Mouse (Mus musculus) urinary bladder, postnatal 25 days (tissue): ENCODE results near the gene Bckdk.
A peak's percentile ranks its signal among the peaks of the same experiment; 100 is the strongest.
"Not testable (repeated sequence)": the region's sequence is repeated elsewhere in the genome, so short reads cannot be mapped to it uniquely, and the experiment has no call there.

Experiments
- DNase-seq: peaks from one replicate; pipeline ENCODE4 v3.0.0; 2022; ENCODE audit warnings: low spot score

Gene Bckdk

GRCm38 (mm10) chr7:127903971-127904796 lies at the start of gene Bckdk:
Bckdk (plus strand) TSS chr7:127904082.
- DNase-seq = peak; percentile 73

GRCm38 (mm10) chr7:127858258-127858657 lies 45.6 kb upstream of the Bckdk start:
- DNase-seq = no peak

GRCm38 (mm10) chr7:127866434-127866833 lies 37.4 kb upstream of the Bckdk start:
- no peak for DNase-seq

DNA sequence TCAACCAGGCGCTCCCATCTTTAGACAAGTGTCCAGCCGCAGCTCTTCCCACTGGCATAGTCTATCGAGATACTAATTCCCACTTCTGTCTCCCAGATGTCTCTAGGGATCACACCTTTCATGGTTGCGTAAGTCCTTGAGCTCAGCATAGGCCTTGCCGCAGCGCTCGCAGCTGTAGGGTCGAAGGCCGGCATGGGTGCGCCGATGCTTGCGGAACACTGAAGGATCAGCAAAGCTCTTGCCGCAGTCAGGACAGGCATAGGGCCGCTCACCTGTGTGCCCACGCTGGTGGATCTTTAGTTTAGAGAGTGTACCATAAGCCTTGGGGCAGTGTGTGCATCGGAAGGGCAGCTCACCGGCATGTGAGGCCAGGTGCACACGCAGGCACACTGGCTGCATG lies 36.2 kb upstream of the Bckdk start:
- DNase-seq = no peak

DNA sequence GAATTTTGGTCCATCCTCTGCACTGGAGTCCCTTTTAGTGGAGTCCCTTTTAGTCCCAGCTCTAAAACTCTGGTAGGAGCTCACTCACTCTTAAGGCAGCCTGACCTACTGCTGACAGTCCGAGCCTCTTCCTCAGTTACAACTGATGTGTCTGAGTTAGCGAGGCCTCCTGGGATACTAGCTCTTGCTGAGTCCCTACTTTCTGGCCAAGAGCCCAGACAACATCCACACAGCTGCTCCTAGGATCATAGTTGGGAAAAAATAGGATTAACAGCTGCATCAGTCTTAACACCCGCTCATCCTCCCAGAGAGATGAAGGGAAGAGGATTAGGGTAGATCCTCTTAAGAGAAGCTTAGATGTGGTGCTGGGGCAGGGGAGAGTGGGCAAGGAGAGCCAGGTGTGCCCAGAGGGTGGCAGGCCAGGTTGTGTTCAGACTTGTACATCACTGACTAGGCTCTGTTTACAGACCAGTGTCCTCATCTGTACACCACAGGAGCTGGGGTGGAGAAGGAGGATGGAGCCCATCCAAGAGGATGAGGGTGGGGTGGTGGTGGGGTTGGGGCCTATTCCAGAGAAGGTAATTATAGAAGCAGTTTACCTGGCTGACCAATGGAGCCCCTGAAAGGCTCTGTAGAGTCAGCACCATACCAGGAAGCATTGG lies 34.6 kb upstream of the Bckdk start:
- no peak for DNase-seq

DNA sequence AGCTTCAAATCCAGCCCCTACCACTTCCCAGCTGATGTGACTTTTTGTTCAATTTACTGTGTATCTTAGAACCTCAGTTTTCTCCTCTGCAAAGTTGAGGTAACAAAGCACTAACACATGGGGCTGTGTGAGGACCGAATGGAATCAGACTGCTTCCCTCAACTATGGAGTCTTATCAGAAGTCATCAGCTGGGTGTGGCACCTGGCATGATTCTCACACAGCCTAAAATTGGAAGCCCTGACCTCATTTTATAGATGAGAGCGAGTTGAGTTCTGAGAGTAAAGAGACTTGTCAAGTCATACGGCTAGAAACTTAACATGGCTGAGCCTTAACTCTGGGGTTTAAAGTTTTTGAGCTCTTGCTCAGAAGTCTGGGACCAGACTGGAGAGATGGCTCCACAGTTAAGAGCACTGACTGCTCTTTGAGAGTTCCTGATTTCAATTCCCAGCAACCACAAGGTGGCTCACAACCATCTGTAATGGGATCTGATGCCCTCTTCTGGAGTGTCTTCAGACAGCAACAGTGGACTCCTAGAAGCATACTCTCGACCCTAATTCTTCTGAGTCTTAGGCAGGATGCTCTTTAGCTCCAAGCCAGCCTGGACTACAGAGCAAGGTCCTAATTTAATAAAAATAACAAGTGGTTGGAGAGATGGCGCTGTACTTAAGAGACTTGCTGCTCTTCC lies 33.6 kb upstream of the Bckdk start:
- DNase-seq = no peak

DNA sequence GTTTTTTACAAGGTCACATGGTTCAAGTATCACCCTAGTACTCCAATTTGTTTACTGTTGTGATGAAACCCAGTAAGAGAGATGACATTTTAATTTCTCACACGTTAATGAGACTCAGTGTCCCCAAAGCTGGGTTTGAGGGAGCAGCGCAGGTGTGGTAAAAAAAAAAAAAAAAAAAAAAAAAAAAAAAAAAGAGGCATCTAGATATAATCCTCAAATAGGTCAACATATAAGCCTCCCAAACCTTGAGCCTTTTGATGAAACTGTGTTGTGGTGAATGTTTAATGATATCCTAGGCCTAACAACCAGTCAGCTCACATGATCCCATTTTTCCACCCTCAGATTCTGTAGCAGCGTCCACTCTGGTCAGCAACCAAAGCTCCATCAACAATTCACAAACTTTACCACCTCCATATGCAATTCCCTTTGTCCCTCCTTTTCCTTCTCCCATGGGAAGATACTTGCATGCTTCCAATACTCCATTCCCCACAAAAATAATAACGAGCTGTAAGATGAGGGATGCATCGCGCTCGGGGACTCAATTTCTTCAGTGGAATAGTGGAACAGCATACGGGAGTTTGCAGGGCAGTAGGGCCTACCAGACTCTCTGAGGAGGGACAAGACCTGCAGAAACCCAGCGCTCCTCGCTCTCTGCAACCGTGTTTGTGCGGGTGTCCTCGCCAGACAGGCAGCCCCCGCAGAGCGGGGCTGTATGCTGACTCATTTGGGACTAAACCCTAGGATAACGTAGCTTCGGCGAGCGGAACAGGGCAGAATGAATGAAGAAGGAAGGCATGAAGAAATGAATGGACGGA lies 28.9 kb upstream of the Bckdk start:
- no peak for DNase-seq

GRCm38 (mm10) chr7:127875627-127876001 lies 28.3 kb upstream of the Bckdk start:
- peak; percentile 80 for DNase-seq

GRCm38 (mm10) chr7:127876041-127876466 lies 27.8 kb upstream of the Bckdk start, which contains the start of gene Zfp646:
Zfp646 (plus strand) TSS chr7:127876221.
- DNase-seq = peak; percentile 64

DNA sequence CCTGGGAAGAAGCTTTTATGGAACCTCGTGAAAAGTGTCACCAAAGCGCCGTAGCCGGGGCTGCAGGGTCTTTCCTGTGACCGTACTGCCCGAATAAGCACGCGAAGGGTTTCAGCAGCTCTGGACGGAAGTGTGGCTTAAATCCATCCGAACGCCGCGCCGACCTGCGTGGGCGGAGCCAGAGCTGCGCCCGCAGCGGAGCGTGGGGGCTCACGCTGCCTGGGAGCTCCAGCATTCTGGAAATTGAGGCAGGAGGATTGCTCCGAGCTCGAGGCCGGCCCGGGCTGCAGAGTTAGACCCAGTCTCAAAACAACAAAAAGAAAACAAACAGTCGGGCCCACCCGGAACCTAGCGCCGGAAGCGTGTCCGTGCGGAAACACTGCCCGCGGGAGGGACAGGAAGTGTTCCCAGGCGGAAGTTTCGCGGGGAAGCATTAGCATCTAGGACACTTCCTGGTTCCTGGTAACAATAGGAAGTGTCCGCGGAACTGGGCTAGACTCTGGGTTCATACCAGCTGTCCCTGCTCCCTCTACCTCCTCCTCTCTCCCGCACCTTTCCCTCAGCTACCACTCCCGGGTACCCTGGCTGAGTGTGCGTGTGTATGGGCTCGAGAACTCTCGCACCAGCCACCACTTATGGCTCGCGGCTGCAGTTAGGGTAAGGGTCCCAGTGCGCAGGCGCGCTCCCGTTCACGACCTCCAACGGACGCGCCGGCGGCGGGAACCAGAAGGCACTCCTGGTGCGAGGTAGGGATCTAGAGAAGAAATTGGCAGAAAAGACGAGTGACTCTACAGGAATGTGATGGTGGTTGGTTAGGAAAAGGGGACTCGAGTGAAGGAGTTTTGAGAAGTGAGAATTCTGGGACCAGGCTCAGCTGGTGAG lies 27.2 kb upstream of the Bckdk start, which contains the start of gene Zfp668:
Zfp668 (minus strand) TSS at position 362 of the 882 bp plus-strand sequence.
- peak; percentile 88 for DNase-seq

GRCm38 (mm10) chr7:127879301-127879700 lies 24.6 kb upstream of the Bckdk start:
- no peak for DNase-seq

DNA sequence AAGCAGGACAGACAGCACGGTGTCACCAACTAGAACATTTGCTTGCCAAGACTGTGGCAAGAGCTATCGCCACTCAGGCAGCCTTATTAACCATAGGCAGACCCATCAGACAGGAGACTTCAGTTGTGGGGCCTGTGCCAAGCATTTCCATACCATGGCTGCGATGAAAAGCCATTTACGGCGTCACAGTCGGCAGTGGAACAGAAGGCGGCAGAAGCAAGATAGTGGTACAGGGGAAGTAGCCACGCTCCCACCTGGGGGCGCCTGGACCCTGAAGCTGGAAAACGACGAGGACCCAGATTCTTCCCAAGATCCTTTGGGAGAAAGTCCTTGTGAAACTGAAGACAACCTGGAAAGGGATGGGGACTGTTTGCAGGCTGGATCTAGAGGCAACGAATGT lies 23.5 kb upstream of the Bckdk start:
- DNase-seq = no peak

DNA sequence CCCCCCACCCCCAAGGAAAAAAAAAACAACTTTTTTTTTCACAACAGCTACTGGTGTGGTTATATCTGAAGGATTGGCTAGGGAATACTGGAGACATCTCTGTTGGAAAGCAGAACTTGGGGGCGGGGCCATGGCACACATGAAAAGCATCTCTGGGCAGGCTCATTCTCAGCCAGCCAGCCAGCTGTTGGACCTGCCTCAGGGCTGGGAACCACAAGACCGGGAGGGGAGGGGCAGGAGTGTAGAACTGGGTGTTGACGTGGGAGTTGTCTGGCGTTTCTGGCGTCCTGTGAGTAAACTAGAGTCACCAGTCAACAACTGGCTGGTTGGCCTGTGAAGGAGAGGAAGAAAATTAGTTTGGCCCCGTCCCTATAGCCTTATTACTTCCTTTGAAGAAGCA lies 17.9 kb upstream of the Bckdk start:
- peak; percentile 51 for DNase-seq

GRCm38 (mm10) chr7:127886551-127886950 lies 17.3 kb upstream of the Bckdk start:
- DNase-seq = no peak

GRCm38 (mm10) chr7:127887191-127887590 lies 16.7 kb upstream of the Bckdk start:
- DNase-seq = no peak

- no peak for DNase-seq
These were observed 16.1 kb upstream of the Bckdk start for GRCm38 (mm10) chr7:127887781-127888180.

DNA sequence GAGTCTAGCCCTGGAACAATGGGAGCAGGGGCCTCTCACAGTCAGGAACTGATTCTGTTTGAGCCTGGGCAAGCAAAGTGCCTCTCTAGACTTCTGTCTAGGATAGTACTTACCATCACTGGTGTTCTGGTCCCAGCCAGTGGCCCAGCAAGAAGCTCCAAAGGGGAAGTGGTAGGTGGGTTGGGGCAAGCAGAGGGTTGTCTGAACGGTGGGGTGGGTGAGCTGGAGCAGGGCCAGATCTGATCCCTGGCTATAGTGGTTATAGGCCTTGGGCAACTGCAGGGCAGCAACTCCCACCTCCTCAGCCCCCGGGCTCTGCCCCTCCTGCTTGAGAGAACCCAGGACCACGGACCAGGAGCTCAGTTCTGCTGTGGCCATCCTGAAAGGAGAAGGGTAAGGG lies 15.1 kb upstream of the Bckdk start:
- no peak for DNase-seq

- no peak for DNase-seq
These were observed 13.1 kb upstream of the Bckdk start, which contains the start of gene Prss53 for GRCm38 (mm10) chr7:127890798-127891197. Prss53 (minus strand) TSS chr7:127890970.

GRCm38 (mm10) chr7:127894480-127894879 lies 9.4 kb upstream of the Bckdk start:
- DNase-seq = no peak

GRCm38 (mm10) chr7:127895442-127895841 lies 8.4 kb upstream of the Bckdk start, which contains the start of the genes Gm21974 and Vkorc1:
Gm21974 (minus strand) TSS chr7:127895454.
Vkorc1 (minus strand) TSS chr7:127895617.
- DNase-seq = peak; percentile 90

DNA sequence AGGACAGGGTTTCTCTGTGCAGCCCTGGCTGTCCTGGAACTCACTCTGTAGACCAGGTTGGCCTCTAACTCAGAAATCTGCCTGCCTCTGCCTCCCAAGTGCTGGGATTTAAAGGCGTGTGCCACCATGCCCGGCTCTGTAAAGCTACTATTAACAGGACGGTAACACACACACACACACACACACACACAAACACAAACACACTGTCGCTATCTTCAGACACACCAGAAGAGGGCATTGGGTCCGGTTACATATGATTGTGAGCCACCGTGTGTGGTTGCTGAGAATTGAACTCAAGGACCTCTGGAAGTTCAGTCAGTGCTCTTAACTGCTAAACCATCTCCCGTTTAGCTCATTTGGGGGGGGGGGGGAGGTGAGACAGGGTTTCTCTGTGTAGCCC lies 8.0 kb upstream of the Bckdk start:
- DNase-seq = not testable (repeated sequence)
